32 mouse cellular contexts compared by ENCODE assay signal in genomic region chr16:20474211-20474610, GRCm38 (mm10). TPM values are rescaled to one million over a fixed set of nuclear protein-coding genes. Genes with fewer than 3 reads are reported as not detected.
DNase-seq lines count a peak whose midpoint lies in the region; ATAC-seq and TF ChIP-seq lines count a peak whose summit lies in the region.
"Had no signal": no experiment of that assay in that cellular context is flagged by ENCODE, and none has a peak within 500 bp of the region (broad histone marks: within the 10 kb centered on the region; RNA-seq: fewer than 3 reads in every experiment).

No protein-coding gene starts in this region.

- H3K9me3 ChIP-seq in heart, embryonic 12.5 days (replicated peaks): no peaks in the 10 kb centered on the region
- H3K9me3 ChIP-seq in ES-Bruce4 (replicated peaks; ENCODE audit: control insufficient read depth, insufficient read depth, low read length, poor library complexity, severe bottlenecking): 0 out of 2 replicates have a peak, but pooled peaks cover 4% of the 10 kb centered on the region
- H3K9me3 ChIP-seq: embryonic facial prominence, embryonic 13.5 days; forebrain, embryonic 10.5 days; forebrain, embryonic 15.5 days; heart, embryonic 15.5 days; limb, embryonic 13.5 days; midbrain, embryonic 12.5 days; neural tube, embryonic 12.5 days had no signal

- H3K4me1 ChIP-seq in heart, embryonic 12.5 days (replicated peaks): peaks cover 33% of the 10 kb centered on the region
- peaks cover 2% of the 10 kb centered on the region for H3K4me1 ChIP-seq in ES-Bruce4 (ENCODE audit: control insufficient read depth, insufficient read depth, low read length)
- H3K4me1 ChIP-seq: forebrain, embryonic 15.5 days; midbrain, embryonic 12.5 days had no signal

- no peak overlapping the region for H3K4me2 ChIP-seq in heart, embryonic 12.5 days
- H3K4me2 ChIP-seq: embryonic facial prominence, embryonic 13.5 days; forebrain, embryonic 15.5 days; heart, embryonic 15.5 days; limb, embryonic 13.5 days; liver, embryonic 11.5 days; midbrain, embryonic 12.5 days; neural tube, embryonic 12.5 days had no signal

- no peak for TF ChIP-seq EP300 in ES-Bruce4 (IDR thresholded peaks at IDR 0.05; ENCODE audit: insufficient read depth, low read depth, low read length)

- ATAC-seq in heart, embryonic 12.5 days (ENCODE audit: insufficient number of reproducible peaks, low FRiP score): no peak
- ATAC-seq: forebrain, embryonic 15.5 days; hindbrain, embryonic 16.5 days had no signal

- no peak overlapping the region for H3K9ac ChIP-seq in heart, embryonic 12.5 days
- peak overlapping the region; percentile 2; the same call in 1 of the 2 replicates for H3K9ac ChIP-seq in ES-Bruce4 (ENCODE audit: low read depth, poor library complexity, severe bottlenecking)
- H3K9ac ChIP-seq: embryonic facial prominence, embryonic 13.5 days; forebrain, embryonic 15.5 days; heart, embryonic 15.5 days; limb, embryonic 13.5 days; midbrain, embryonic 12.5 days; neural tube, embryonic 12.5 days had no signal

- TF ChIP-seq POLR2A in ES-Bruce4 (IDR thresholded peaks at IDR 0.05; ENCODE audit: insufficient read depth, low read length): no peak

- H3K4me3 ChIP-seq in heart, embryonic 12.5 days: no peak overlapping the region
- no peak overlapping the region for H3K4me3 ChIP-seq in ES-Bruce4 (ENCODE audit: low read depth, low read length)
- H3K4me3 ChIP-seq: embryonic facial prominence, embryonic 13.5 days; forebrain, embryonic 10.5 days; forebrain, embryonic 15.5 days; gastrocnemius, adult 2 months; heart, adult 2 months; heart, embryonic 15.5 days; limb, embryonic 13.5 days; megakaryocyte, embryonic 14.5 days; midbrain, embryonic 12.5 days; myocyte; neural tube, embryonic 12.5 days had no signal

- peak; percentile 55 for DNase-seq in heart, adult 11 months
- DNase-seq in adrenal gland, adult 18-20 months (ENCODE audit: low spot score in 2 of 2): peak; percentile 43 to 68
- peak; percentile 80 for DNase-seq in adrenal gland, postnatal 25 days
- no peak for DNase-seq in cerebellum, postnatal 4 days (ENCODE audit: low spot score in 2 of 2)
- DNase-seq in layer of hippocampus, postnatal 36 days: no peak
- no peak for DNase-seq in adipocyte (ENCODE audit: low spot score)
- DNase-seq: cerebellum, adult 11-12 months; cerebellum, adult 9-11 months; gastrocnemius, adult 2 months; gastrocnemius, postnatal 36 days; heart, adult 2 months; kidney, adult 18-20 months; lung, postnatal 4 days; right cerebral cortex, postnatal 25 days; thymus, adult 18-20 months; thymus, postnatal 36 days had no signal

- H3K27ac ChIP-seq in heart, embryonic 12.5 days (ENCODE audit: poor library complexity, severe bottlenecking): no peak overlapping the region
- H3K27ac ChIP-seq in ES-Bruce4 (ENCODE audit: insufficient read depth, low read length): peak overlapping the region; percentile 46
- H3K27ac ChIP-seq: embryonic facial prominence, embryonic 13.5 days; forebrain, embryonic 10.5 days; forebrain, embryonic 15.5 days; gastrocnemius, adult 2 months; heart, adult 2 months; heart, embryonic 15.5 days; kidney, postnatal 0 days; limb, embryonic 13.5 days; midbrain, embryonic 12.5 days; neural tube, embryonic 12.5 days; stomach, postnatal 0 days had no signal

- no peaks in the 10 kb centered on the region for H3K27me3 ChIP-seq in heart, embryonic 12.5 days (replicated peaks)
- no peaks in the 10 kb centered on the region for H3K27me3 ChIP-seq in ES-Bruce4 (ENCODE audit: control insufficient read depth, insufficient read depth, low read length, poor library complexity, severe bottlenecking)
- H3K27me3 ChIP-seq: CH12.LX; embryonic facial prominence, embryonic 13.5 days; forebrain, embryonic 15.5 days; heart, embryonic 15.5 days; limb, embryonic 13.5 days; megakaryocyte, embryonic 14.5 days; midbrain, embryonic 12.5 days; neural tube, embryonic 12.5 days had no signal

- H3K36me3 ChIP-seq in heart, embryonic 12.5 days: no peaks in the 10 kb centered on the region
- no peaks in the 10 kb centered on the region for H3K36me3 ChIP-seq in ES-Bruce4 (ENCODE audit: control insufficient read depth, insufficient read depth, low read length, poor library complexity, severe bottlenecking)
- H3K36me3 ChIP-seq: embryonic facial prominence, embryonic 13.5 days; forebrain, embryonic 10.5 days; forebrain, embryonic 15.5 days; heart, embryonic 15.5 days; limb, embryonic 13.5 days; midbrain, embryonic 12.5 days; neural tube, embryonic 12.5 days had no signal

- WGBS in heart, embryonic 12.5 days: 73% methylated on average over 8 of the region's 8 CpGs

- TF ChIP-seq CTCF in ES-Bruce4 (IDR thresholded peaks at IDR 0.05; ENCODE audit: low read depth, low read length): no peak

RNA-seq across cellular contexts. Expression of gene Eif2b5, which starts 24.4 kb away (rescaled TPM):
- polyA plus RNA-seq in heart, embryonic 12.5 days (2016; fragmentation: Nextera tagmentation; extraction: Ambion mirVana): 89.6 and 94.4 TPM in 2 replicates
- 86.6 and 94.0 TPM in 2 replicates for polyA plus RNA-seq in ES-Bruce4 (2011; ENCODE audit: insufficient read depth, insufficient read length, low read depth, missing spikeins)
- total RNA-seq in adrenal gland, adult 18-20 months (2021): 10 to 100 TPM; 58.2 to 60.1 TPM
- 58.3 and 63.8 TPM in 2 replicates for total RNA-seq in adrenal gland, postnatal 25 days (2021)
- 10 to 100 TPM; 49.7 to 50.1 TPM for total RNA-seq in layer of hippocampus, postnatal 36 days (2021)

RNA-seq across cellular contexts. Expression of gene Dvl3, which starts 42.6 kb away (rescaled TPM):
- 31.1 and 34.1 TPM in 2 replicates for polyA plus RNA-seq in heart, embryonic 12.5 days (2016; fragmentation: Nextera tagmentation; extraction: Ambion mirVana)
- 37.9 and 38.8 TPM in 2 replicates for polyA plus RNA-seq in ES-Bruce4 (2011; ENCODE audit: insufficient read depth, insufficient read length, low read depth, missing spikeins)
- total RNA-seq in adrenal gland, adult 18-20 months (2021): 10 to 100 TPM; 40.1 to 44.5 TPM
- total RNA-seq in adrenal gland, postnatal 25 days (2021): 43.9 and 46.2 TPM in 2 replicates
- 10 to 100 TPM; 57.1 to 64.4 TPM for total RNA-seq in layer of hippocampus, postnatal 36 days (2021)

RNA-seq across cellular contexts. Expression of gene Abcc5, which starts 48.0 kb away (rescaled TPM):
- 86.0 and 94.9 TPM in 2 replicates for polyA plus RNA-seq in heart, embryonic 12.5 days (2016; fragmentation: Nextera tagmentation; extraction: Ambion mirVana)
- polyA plus RNA-seq in ES-Bruce4 (2011; ENCODE audit: insufficient read depth, insufficient read length, low read depth, missing spikeins): 85.0 and 89.5 TPM in 2 replicates
- total RNA-seq in adrenal gland, adult 18-20 months (2021): 10 to 100 TPM; 77.9 to 95.5 TPM
- total RNA-seq in adrenal gland, postnatal 25 days (2021): 73.8 and 89.1 TPM in 2 replicates
- total RNA-seq in layer of hippocampus, postnatal 36 days (2021): 100 to 1,000 TPM; 237 to 252 TPM

Comparison
In these comparisons a context has a peak if more than half of its experiments do, and no peak if none do; other contexts are left out.
1. DNase-seq: peak in heart, adult 11 months (single experiment), adrenal gland, adult 18-20 months (2 of 2) and adrenal gland, postnatal 25 days (single experiment); none in cerebellum, postnatal 4 days (0 of 2), layer of hippocampus, postnatal 36 days (0 of 2) and adipocyte (single experiment).